Mouse (Mus musculus) cortical plate, adult 2 months (tissue): ENCODE measurements around the gene Tiam2.

Experiments
- CTCF ChIP-seq: fragments of 200-500 bp; IDR thresholded peaks from 2 replicates; pipeline ENCODE4 v1.5.1; 2011; ENCODE audit warnings: mild to moderate bottlenecking, control low read depth, low read length; ENCODE audit not compliant: insufficient read depth; ENCODE audit errors: extremely low read depth
- POLR2A ChIP-seq: fragments of 200-500 bp; IDR thresholded peaks from 2 replicates; pipeline ENCODE4 v1.6.1; 2011; ENCODE audit warnings: mild to moderate bottlenecking, low read length, control low read depth; ENCODE audit not compliant: insufficient read depth; ENCODE audit errors: extremely low read depth

DNA sequence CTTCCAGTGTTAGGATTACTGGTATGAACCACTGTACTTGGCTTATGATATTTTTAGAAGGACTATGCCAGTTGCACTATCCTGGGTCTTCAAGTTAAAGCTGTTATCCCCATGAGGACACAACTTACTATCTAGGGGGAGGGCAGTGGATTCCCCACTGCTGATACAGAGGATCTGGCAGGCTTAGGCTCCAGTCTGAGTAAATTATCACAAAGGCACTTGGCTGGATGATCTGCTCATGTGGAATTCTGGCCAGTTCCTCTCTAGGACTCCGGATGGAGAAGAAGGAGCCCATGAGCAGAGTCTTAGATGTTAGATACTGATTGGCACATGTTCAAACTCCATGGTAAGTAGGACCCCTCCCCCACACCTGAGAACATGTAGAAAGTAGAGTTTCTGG lies 59.0 kb downstream of the Tiam2 start:
- no peak for TF ChIP-seq CTCF
- no peak for TF ChIP-seq POLR2A
